Mouse (Mus musculus) liver, adult 2 months (tissue): ENCODE data around the gene Igf1r.

Experiments used
- CTCF ChIP-seq: fragments of 200-500 bp; IDR thresholded peaks from 2 replicates; pipeline ENCODE4 v1.5.1; 2011; ENCODE audit warnings: low read depth, low read length, control low read depth
- POLR2A ChIP-seq: fragments of 200-500 bp; IDR thresholded peaks from 2 replicates; pipeline ENCODE4 v1.6.1; 2011; ENCODE audit warnings: low read length, control low read depth; ENCODE audit not compliant: insufficient read depth; ENCODE audit errors: extremely low read depth

- TF ChIP-seq CTCF (no peak), POLR2A (no peak)
Measured at GRCm38 (mm10) chr7:68164074-68164473, 211.4 kb downstream of the Igf1r start.
